Mouse (Mus musculus) heart, adult 2 months (tissue): ENCODE measurements at regions not wholly inside any gene's neighbourhood (a gene's known extent, or its start where the extent isn't known, plus 50 kb on each side); places are given as distances from the start of the nearest gene placed in this dataset.

ENCODE experiments used
- CTCF ChIP-seq: fragments of 200-600 bp; IDR thresholded peaks from 2 replicates; pipeline ENCODE4 v1.8.1; 2022; ENCODE audit warnings: antibody characterized with exemption, mild to moderate bottlenecking, moderate library complexity
- POLR2A ChIP-seq: fragments of 200-500 bp; IDR thresholded peaks from 2 replicates; pipeline ENCODE4 v1.6.1; 2011; ENCODE audit warnings: mild to moderate bottlenecking, low read depth, low read length, control low read depth; ENCODE audit not compliant: insufficient read depth

DNA sequence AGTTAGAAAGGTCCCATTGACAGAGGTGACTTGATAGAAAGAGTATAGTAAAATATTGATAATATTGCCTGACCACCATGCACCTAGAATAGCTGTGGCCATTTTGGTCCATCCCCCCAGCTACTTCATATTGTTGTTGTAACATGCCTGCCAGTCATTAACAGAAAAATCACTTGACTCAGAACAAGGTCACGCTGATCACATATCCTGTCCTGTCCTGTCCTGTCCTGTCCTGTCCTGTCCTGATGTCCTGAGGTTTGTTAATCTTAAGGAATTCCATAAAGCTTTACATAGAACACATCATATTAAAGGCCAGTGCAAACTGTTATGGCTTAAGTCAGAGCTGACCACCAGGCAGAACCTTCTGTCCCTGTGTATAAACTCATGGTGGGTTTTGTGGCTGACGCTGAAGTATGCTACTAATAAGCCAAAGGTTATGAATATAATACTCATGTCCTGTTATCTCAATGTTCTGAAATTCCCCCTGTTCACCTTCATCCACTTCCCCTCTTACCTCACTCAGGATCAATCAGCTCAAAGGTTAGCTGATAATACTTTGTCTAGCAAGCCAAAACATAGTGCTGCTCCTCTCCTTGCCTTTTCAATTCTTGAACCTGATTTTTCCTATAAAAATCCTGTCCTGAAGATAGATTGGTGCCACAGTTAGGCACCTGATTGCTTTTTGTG, 173.7 kb downstream of the Alg10b start:
- TF ChIP-seq CTCF (no peak), POLR2A (no peak)
